Mouse (Mus musculus) MEL (cell line): ENCODE measurements at regions not wholly inside any gene's neighbourhood (a gene's known extent, or its start where the extent isn't known, plus 50 kb on each side); places are given as distances from the start of the nearest gene placed in this dataset.

Source experiments
- CTCF ChIP-seq, 3 experiments: IDR thresholded peaks in 2 of 3; conservative IDR thresholded peaks in 1 of 3; 2 replicates each; pipeline ENCODE4 v1.5.1; 2011 to 2012; ENCODE audit warnings: low read length in 3 of 3, low read depth in 2 of 3, mild to moderate bottlenecking in 2 of 3, improper control_type of control experiment in 1 of 3, inconsistent platforms in 1 of 3, mixed read lengths in 1 of 3, moderate library complexity in 1 of 3; ENCODE audit not compliant: control insufficient read depth in 1 of 3, insufficient read depth in 1 of 3, poor library complexity in 1 of 3, severe bottlenecking in 1 of 3
- ELF1 ChIP-seq: IDR thresholded peaks from 2 replicates; pipeline ENCODE4 v1.6.1; 2014; ENCODE audit warnings: low read depth, mild to moderate bottlenecking, inconsistent platforms, low read length, improper control_type of control experiment, moderate library complexity
- SMC3 ChIP-seq: IDR thresholded peaks from 2 replicates; pipeline ENCODE4 v1.6.1; 2011; ENCODE audit warnings: low read depth, low read length, improper control_type of control experiment
- TAL1 ChIP-seq: IDR thresholded peaks from 2 replicates; pipeline ENCODE4 v1.6.1; 2012; ENCODE audit warnings: mild to moderate bottlenecking, inconsistent platforms, low read length, moderate library complexity, mixed read lengths
- ZC3H11A ChIP-seq: IDR thresholded peaks from 2 replicates; pipeline ENCODE4 v1.6.1; 2012; ENCODE audit warnings: low read depth, mild to moderate bottlenecking, inconsistent platforms, low read length, improper control_type of control experiment

GRCm38 (mm10) chr5:44876946-44877345, 77.5 kb upstream of the Ldb2 start:
- TF ChIP-seq CTCF (IDR thresholded peaks at IDR 0.05 in 2 of 3, conservative IDR thresholded peaks at IDR 0.05 in 1 of 3; ENCODE audit: control insufficient read depth in 1 of 3, insufficient read depth in 1 of 3, low read depth in 2 of 3, low read length in 3 of 3, poor library complexity in 1 of 3, severe bottlenecking in 1 of 3) (no peak), TAL1 (no peak), ZC3H11A (no peak), ELF1 (no peak), SMC3 (no peak)
